Mouse (Mus musculus): Measurements from ENCODE around the gene Spag17. TPM values are rescaled to one million over a fixed set of nuclear protein-coding genes. Genes with fewer than 3 reads are reported as not detected.

Gene Spag17
- polyA plus RNA-seq, 1 experiment from 2014 or later, result 0.29 TPM

- no peak overlapping the region for H3K27ac ChIP-seq (replicated peaks; ENCODE audit: low read depth, low read length)
- H3K4me1 ChIP-seq (ENCODE audit: control insufficient read depth, insufficient read depth, low read length), result no peaks in the 10 kb centered on the region
- H3K36me3 ChIP-seq (ENCODE audit: control insufficient read depth, insufficient read depth, low read length), result no peaks in the 10 kb centered on the region
- no peak overlapping the region for H3K9ac ChIP-seq (replicated peaks; ENCODE audit: low read length)
- no peak overlapping the region for H3K4me2 ChIP-seq (ENCODE audit: low read length)
- H3K27me3 ChIP-seq (ENCODE audit: control insufficient read depth, insufficient read depth, low read length), result no peaks in the 10 kb centered on the region
- 56% methylated on average over 2 of the region's 2 CpGs for WGBS
- DNase-seq (peak; percentile 6), ATAC-seq (ENCODE audit: low FRiP score, low TSS enrichment) (no peak)
- H3K9me3 ChIP-seq (ENCODE audit: control insufficient read depth, low read length), result no peaks in the 10 kb centered on the region
- H3K4me3 ChIP-seq (replicated peaks; ENCODE audit: low read depth, low read length), result no peak overlapping the region
These were observed 60.0 kb downstream of the Spag17 start for GRCm38 (mm10) chr3:99945171-99945570.

DNA sequence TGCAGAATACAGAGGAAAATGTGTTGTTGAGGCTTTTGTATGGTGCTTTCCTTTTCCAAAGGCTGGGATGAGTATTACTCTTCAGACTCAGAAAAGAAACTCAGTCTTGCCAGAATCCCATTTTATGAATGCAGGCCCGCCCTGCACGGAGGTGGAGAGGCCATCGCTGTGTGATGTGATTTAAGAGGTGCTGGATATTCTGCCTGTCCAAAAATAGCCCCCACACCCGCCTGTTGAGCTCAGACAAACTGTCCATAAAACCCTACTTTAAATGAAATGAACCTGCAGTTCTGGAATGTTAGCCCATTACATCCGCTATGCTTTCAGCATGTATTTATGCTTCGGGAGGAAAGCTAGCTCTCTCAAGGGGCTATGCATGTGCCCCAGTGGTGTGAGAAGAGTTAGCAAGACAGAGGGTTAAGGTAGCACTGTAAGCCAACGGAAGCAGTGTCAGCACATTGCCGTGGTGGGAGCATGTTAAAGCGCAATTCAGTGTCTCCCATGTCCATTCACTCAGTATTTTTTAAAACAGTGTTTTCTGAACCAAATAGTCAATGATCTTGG is 68.9 kb downstream of the Spag17 start:
- no peaks in the 10 kb centered on the region for H3K9me3 ChIP-seq (ENCODE audit: control insufficient read depth, low read length)
- no peak for DNase-seq
- WGBS, result 85% methylated on average over 9 of the region's 9 CpGs
- H3K4me1 ChIP-seq (ENCODE audit: control insufficient read depth, insufficient read depth, low read length), result no peaks in the 10 kb centered on the region
- H3K36me3 ChIP-seq (ENCODE audit: control insufficient read depth, insufficient read depth, low read length), result no peaks in the 10 kb centered on the region
- H3K4me2 ChIP-seq (ENCODE audit: low read length), result no peak overlapping the region
- H3K4me3 ChIP-seq (replicated peaks; ENCODE audit: low read depth, low read length), result no peak overlapping the region
- H3K9ac ChIP-seq (replicated peaks; ENCODE audit: low read length), result no peak overlapping the region
- H3K27me3 ChIP-seq (ENCODE audit: control insufficient read depth, insufficient read depth, low read length), result no peaks in the 10 kb centered on the region
- no peak for ATAC-seq (ENCODE audit: low FRiP score, low TSS enrichment)
- H3K27ac ChIP-seq (replicated peaks; ENCODE audit: low read depth, low read length), result no peak overlapping the region

GRCm38 (mm10) chr3:99956517-99956916 is 71.3 kb downstream of the Spag17 start:
- Histone ChIP-seq H3K27ac (replicated peaks; ENCODE audit: low read depth, low read length) (no peak overlapping the region), H3K4me2 (ENCODE audit: low read length) (no peak overlapping the region), H3K4me3 (replicated peaks; ENCODE audit: low read depth, low read length) (no peak overlapping the region), H3K9ac (replicated peaks; ENCODE audit: low read length) (no peak overlapping the region), H3K36me3 (ENCODE audit: control insufficient read depth, insufficient read depth, low read length) (no peaks in the 10 kb centered on the region), H3K9me3 (ENCODE audit: control insufficient read depth, low read length) (no peaks in the 10 kb centered on the region), H3K4me1 (ENCODE audit: control insufficient read depth, insufficient read depth, low read length) (no peaks in the 10 kb centered on the region), H3K27me3 (ENCODE audit: control insufficient read depth, insufficient read depth, low read length) (no peaks in the 10 kb centered on the region)
- no peak for DNase-seq
- ATAC-seq (ENCODE audit: low FRiP score, low TSS enrichment), result no peak

DNA sequence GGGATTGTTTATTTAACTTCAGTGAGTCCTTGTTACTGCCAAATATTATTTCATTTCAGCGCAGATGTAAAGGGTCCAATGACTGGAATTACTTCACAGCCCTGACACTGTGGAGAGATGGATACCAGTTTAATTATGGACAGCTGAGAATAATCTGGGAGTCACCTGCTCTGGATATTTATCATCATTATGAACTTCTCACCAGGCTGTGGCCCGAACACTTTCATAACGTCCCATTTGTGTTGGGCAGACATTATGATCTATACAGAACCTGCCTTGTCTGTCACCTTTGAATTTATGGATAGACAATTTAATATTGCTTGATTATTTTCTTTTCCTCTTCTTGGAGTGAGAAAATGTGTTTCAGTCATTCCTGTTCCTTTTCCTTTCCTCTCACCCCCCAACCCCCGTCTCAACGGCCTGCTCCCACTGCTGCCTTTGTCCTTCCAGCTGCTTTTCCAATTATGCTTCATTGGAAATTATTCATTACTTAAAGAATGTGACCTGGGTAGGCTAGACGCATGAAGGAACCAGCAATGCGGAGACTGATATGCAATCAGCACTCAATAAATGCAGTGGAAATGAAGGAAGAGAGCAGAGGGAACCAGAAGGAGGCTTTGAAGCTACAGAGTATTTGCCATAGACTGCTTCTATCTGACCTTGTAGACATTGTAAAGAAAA is 74.7 kb downstream of the Spag17 start:
- H3K4me2 ChIP-seq (ENCODE audit: low read length), result no peak overlapping the region
- no peaks in the 10 kb centered on the region for H3K36me3 ChIP-seq (ENCODE audit: control insufficient read depth, insufficient read depth, low read length)
- ATAC-seq (ENCODE audit: low FRiP score, low TSS enrichment) (no peak), DNase-seq (no peak)
- H3K27ac ChIP-seq (replicated peaks; ENCODE audit: low read depth, low read length), result no peak overlapping the region
- H3K9me3 ChIP-seq (ENCODE audit: control insufficient read depth, low read length), result no peaks in the 10 kb centered on the region
- H3K4me1 ChIP-seq (ENCODE audit: control insufficient read depth, insufficient read depth, low read length), result no peaks in the 10 kb centered on the region
- WGBS, result 78% methylated on average over 7 of the region's 7 CpGs
- H3K27me3 ChIP-seq (ENCODE audit: control insufficient read depth, insufficient read depth, low read length), result no peaks in the 10 kb centered on the region
- no peak overlapping the region for H3K4me3 ChIP-seq (replicated peaks; ENCODE audit: low read depth, low read length)
- no peak overlapping the region for H3K9ac ChIP-seq (replicated peaks; ENCODE audit: low read length)

DNA sequence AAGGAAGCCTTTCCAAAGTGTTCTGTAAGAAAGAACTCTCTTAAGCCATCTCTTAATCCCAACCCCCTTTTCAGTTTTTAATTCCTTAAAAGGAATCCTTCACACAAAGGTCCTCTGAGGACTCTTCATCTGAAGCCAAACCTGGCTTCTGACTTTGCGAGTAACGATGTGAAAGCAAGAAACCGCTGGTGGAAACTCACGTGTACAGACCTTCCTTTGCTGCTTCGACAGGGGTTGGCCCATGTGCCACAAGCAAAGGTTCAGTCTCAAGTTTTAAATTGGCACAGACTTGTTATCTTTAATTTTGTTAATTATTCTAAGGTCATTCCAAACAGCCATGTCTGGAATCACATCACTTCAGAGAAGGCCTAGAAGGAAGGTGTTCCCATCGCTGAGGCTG is 79.1 kb downstream of the Spag17 start:
- Histone ChIP-seq H3K9ac (replicated peaks; ENCODE audit: low read length) (no peak overlapping the region), H3K27ac (replicated peaks; ENCODE audit: low read depth, low read length) (no peak overlapping the region), H3K4me2 (ENCODE audit: low read length) (no peak overlapping the region), H3K9me3 (ENCODE audit: control insufficient read depth, low read length) (no peaks in the 10 kb centered on the region), H3K4me1 (ENCODE audit: control insufficient read depth, insufficient read depth, low read length) (no peaks in the 10 kb centered on the region), H3K36me3 (ENCODE audit: control insufficient read depth, insufficient read depth, low read length) (no peaks in the 10 kb centered on the region), H3K27me3 (ENCODE audit: control insufficient read depth, insufficient read depth, low read length) (no peaks in the 10 kb centered on the region), H3K4me3 (replicated peaks; ENCODE audit: low read depth, low read length) (no peak overlapping the region)
- no peak for ATAC-seq (ENCODE audit: low FRiP score, low TSS enrichment)
- DNase-seq, result no peak
- 86% methylated on average over 6 of the region's 6 CpGs for WGBS

- no peaks in the 10 kb centered on the region for H3K36me3 ChIP-seq (ENCODE audit: control insufficient read depth, insufficient read depth, low read length)
- H3K4me3 ChIP-seq (replicated peaks; ENCODE audit: low read depth, low read length), result no peak overlapping the region
- ATAC-seq (ENCODE audit: low FRiP score, low TSS enrichment) (no peak), DNase-seq (no peak)
- H3K9ac ChIP-seq (replicated peaks; ENCODE audit: low read length), result no peak overlapping the region
- no peaks in the 10 kb centered on the region for H3K27me3 ChIP-seq (ENCODE audit: control insufficient read depth, insufficient read depth, low read length)
- WGBS, result 81% methylated on average over 4 of the region's 4 CpGs
- no peak overlapping the region for H3K4me2 ChIP-seq (ENCODE audit: low read length)
- no peaks in the 10 kb centered on the region for H3K4me1 ChIP-seq (ENCODE audit: control insufficient read depth, insufficient read depth, low read length)
- H3K9me3 ChIP-seq (ENCODE audit: control insufficient read depth, low read length), result no peaks in the 10 kb centered on the region
- H3K27ac ChIP-seq (replicated peaks; ENCODE audit: low read depth, low read length), result no peak overlapping the region
These were observed 80.7 kb downstream of the Spag17 start for GRCm38 (mm10) chr3:99965863-99966262.

DNA sequence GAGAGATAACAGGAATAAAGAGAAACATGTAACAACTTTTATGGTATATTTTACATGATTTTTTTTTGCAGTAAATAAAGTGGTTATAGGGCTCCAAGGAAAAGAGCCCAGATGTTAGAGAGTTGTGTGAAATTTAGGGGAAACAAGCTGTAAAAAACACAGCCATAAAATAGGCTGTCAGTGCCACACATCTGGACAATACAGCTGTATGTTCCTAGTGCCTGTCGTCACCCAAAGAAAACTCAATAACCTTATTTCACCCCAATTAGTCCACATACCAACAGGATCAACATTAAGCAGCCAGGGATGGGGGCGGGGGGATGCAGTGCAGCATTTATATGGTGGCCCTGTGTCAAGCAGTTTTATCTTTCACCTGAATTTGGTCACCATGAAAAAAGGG is 81.1 kb downstream of the Spag17 start:
- H3K36me3 ChIP-seq (ENCODE audit: control insufficient read depth, insufficient read depth, low read length), result no peaks in the 10 kb centered on the region
- no peak for DNase-seq

DNA sequence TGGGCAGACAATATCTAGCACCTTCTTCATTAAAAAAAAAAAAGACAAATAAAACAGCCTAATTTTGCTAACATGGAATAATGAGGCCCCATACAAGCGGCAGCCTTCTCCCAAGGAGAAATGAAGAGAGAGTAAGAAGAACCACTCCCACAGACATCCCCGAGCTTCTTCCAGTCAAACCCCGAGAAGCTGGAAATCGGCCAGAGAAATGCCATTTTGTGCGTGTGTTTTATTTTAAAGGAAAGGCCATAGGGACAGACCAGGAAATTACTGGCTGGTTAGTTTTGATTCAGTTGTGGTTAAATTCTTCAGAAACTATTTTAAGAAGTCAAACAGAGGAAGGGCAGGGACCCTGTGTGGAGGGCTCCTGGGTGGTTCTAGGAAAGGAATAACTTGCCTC is 85.6 kb downstream of the Spag17 start:
- no peak overlapping the region for H3K4me3 ChIP-seq (replicated peaks; ENCODE audit: low read depth, low read length)
- peak; percentile 7 for DNase-seq
- no peak overlapping the region for H3K9ac ChIP-seq (replicated peaks; ENCODE audit: low read length)
- 65% methylated on average over 5 of the region's 5 CpGs for WGBS
- no peak overlapping the region for H3K27ac ChIP-seq (replicated peaks; ENCODE audit: low read depth, low read length)
- H3K4me1 ChIP-seq (ENCODE audit: control insufficient read depth, insufficient read depth, low read length), result no peaks in the 10 kb centered on the region
- H3K27me3 ChIP-seq (ENCODE audit: control insufficient read depth, insufficient read depth, low read length), result no peaks in the 10 kb centered on the region
- ATAC-seq (ENCODE audit: low FRiP score, low TSS enrichment), result no peak
- H3K4me2 ChIP-seq (ENCODE audit: low read length), result no peak overlapping the region
- H3K36me3 ChIP-seq (ENCODE audit: control insufficient read depth, insufficient read depth, low read length), result no peaks in the 10 kb centered on the region
- H3K9me3 ChIP-seq (ENCODE audit: control insufficient read depth, low read length), result no peaks in the 10 kb centered on the region

More for the DNA sequence above, 81.1 kb downstream of the Spag17 start:
- WGBS, result 69% methylated on average over 2 of the region's 2 CpGs
- no peak for ATAC-seq (ENCODE audit: low FRiP score, low TSS enrichment)
- Histone ChIP-seq H3K4me3 (replicated peaks; ENCODE audit: low read depth, low read length) (no peak overlapping the region), H3K27ac (replicated peaks; ENCODE audit: low read depth, low read length) (no peak overlapping the region), H3K27me3 (ENCODE audit: control insufficient read depth, insufficient read depth, low read length) (no peaks in the 10 kb centered on the region), H3K4me2 (ENCODE audit: low read length) (no peak overlapping the region), H3K9me3 (ENCODE audit: control insufficient read depth, low read length) (no peaks in the 10 kb centered on the region), H3K4me1 (ENCODE audit: control insufficient read depth, insufficient read depth, low read length) (no peaks in the 10 kb centered on the region), H3K9ac (replicated peaks; ENCODE audit: low read length) (no peak overlapping the region)

GRCm38 (mm10) chr3:99981046-99981445 is 95.8 kb downstream of the Spag17 start:
- Histone ChIP-seq H3K9ac (replicated peaks; ENCODE audit: low read length) (no peak overlapping the region), H3K27ac (replicated peaks; ENCODE audit: low read depth, low read length) (no peak overlapping the region), H3K4me1 (ENCODE audit: control insufficient read depth, insufficient read depth, low read length) (no peaks in the 10 kb centered on the region), H3K4me3 (replicated peaks; ENCODE audit: low read depth, low read length) (no peak overlapping the region), H3K9me3 (ENCODE audit: control insufficient read depth, low read length) (peaks cover 3% of the 10 kb centered on the region; the same call in 1 of the 2 replicates), H3K4me2 (ENCODE audit: low read length) (no peak overlapping the region), H3K27me3 (ENCODE audit: control insufficient read depth, insufficient read depth, low read length) (no peaks in the 10 kb centered on the region), H3K36me3 (ENCODE audit: control insufficient read depth, insufficient read depth, low read length) (no peaks in the 10 kb centered on the region)
- ATAC-seq (ENCODE audit: low FRiP score, low TSS enrichment) (no peak), DNase-seq (no peak)
- 69% methylated on average over 7 of the region's 7 CpGs for WGBS

Data from midbrain, embryonic 14.5 days (tissue).